Mouse (Mus musculus): ENCODE measurements around the gene Plppr5.

- TF ChIP-seq GATA1 (IDR thresholded peaks at IDR 0.05; ENCODE audit: low read length) (no peak), TAL1 (IDR thresholded peaks at IDR 0.05; ENCODE audit: low read length) (no peak)
These were observed 104.6 kb downstream of the Plppr5 start for GRCm38 (mm10) chr3:117679189-117679588.
